Mouse (Mus musculus) E14TG2a.4 (cell line): ENCODE measurements around the gene Mgp.

ENCODE experiments used
- CTCF ChIP-seq: conservative IDR thresholded peaks from 2 replicates; pipeline ENCODE4 v1.5.1; 2014; ENCODE audit warnings: low read length
- NANOG ChIP-seq: IDR thresholded peaks from 2 replicates; pipeline ENCODE4 v1.6.1; 2014; ENCODE audit warnings: borderline replicate concordance, low read length, mixed read lengths

DNA sequence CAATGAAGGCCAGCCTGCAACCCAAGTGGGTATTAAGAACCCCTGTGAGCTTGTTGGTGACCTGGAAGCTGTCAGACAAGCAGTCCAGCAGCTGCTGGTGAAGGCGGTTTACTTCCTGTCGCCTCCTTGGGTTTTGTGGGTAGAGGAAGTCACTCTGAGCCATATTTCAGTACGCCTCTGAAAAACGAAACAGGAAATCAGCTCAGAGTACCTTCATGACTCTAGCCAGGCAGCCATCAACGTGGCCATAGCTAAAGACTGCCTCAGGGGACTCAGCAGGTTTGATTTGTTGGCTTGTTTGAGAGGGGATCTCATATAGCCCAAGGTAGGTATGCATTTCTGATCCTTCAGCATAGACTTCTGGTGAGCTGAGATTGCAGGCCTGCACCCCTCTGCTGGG is 43.9 kb downstream of the Mgp start:
- TF ChIP-seq CTCF = no peak
- TF ChIP-seq NANOG = no peak
